Mouse (Mus musculus) erythroblast, embryonic 14.5 days (primary cell): ENCODE data around the gene Olfr308.
"Not testable (repeated sequence)": the region's sequence is repeated elsewhere in the genome, so short reads cannot be mapped to it uniquely, and the experiment has no call there.

Experiments used
- GATA1 ChIP-seq: IDR thresholded peaks from 2 replicates; pipeline ENCODE4 v1.6.1; 2012; ENCODE audit warnings: low read length, inconsistent platforms, mixed read lengths
- TAL1 ChIP-seq: IDR thresholded peaks from 3 replicates; pipeline ENCODE4 v1.6.1; 2012; ENCODE audit warnings: low read length, inconsistent platforms, mixed read lengths

DNA sequence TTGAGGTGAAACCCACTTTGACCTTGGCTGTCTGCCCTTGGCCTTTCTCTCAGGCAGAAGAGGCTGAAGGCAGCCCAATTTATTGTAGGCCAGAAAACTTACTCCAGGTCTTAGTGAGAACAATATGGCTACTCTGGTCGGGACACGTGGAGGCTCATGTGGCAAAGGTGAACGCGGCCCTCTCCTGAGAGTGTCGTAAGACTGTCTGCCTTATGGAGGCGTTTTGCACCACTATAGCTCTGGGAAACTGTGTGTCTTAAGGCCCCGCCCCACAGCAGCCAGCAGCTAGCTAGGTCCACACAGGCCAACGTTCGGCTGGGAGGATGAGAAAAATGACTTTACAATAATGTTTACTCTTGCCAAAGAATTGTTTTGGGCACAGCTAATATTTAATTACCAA, 20.9 kb upstream of the Olfr308 start:
- TF ChIP-seq GATA1, TAL1: not testable (repeated sequence)
